Mouse (Mus musculus) lung, adult 2 months (tissue): ENCODE measurements around the gene Elf1.

Source experiments
- CTCF ChIP-seq: fragments of 200-500 bp; IDR thresholded peaks from 2 replicates; pipeline ENCODE4 v1.5.1; 2011; ENCODE audit warnings: mild to moderate bottlenecking, low read length, control low read depth; ENCODE audit not compliant: insufficient read depth
- POLR2A ChIP-seq: fragments of 200-500 bp; IDR thresholded peaks from 2 replicates; pipeline ENCODE4 v1.6.1; 2011; ENCODE audit warnings: low read depth, mild to moderate bottlenecking, control low read depth, low read length, borderline replicate concordance; ENCODE audit errors: extremely low read depth

- TF ChIP-seq CTCF (no peak), POLR2A (no peak)
Measured at GRCm38 (mm10) chr14:79621143-79621542, 140.1 kb downstream of the Elf1 start.
